Mouse (Mus musculus): ENCODE measurements around the gene Prlr. TPM values are rescaled to one million over a fixed set of nuclear protein-coding genes. Genes with fewer than 3 reads are reported as not detected.

The Prlr gene
- polyA plus RNA-seq, 1 experiment from 2014 or later: 1.6 TPM

DNA sequence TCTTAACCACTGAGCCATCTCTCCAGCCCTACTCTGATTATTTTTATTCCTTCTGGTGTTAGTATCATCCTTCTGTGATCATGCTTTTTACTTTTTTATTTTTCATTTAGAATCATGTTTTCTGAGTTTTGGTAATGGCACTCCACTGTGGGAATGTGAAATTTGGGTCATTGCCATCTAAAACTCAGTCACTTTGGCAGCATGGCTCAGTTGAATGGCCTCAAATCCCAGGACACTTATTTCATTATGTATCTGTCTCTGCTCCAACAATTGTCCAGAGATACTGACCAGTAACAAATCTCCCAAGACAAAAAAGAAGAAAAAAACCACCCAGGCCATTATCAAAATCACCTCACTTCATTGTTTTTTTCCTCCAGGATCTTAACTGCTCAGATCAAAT, 65.2 kb downstream of the Prlr start:
- no peaks in the 10 kb centered on the region for H3K9me3 ChIP-seq (ENCODE audit: control insufficient read depth, low read length)
- H3K36me3 ChIP-seq (ENCODE audit: control insufficient read depth, insufficient read depth, low read length): no peaks in the 10 kb centered on the region
- ATAC-seq (ENCODE audit: low FRiP score, low TSS enrichment) (no peak), DNase-seq (no peak)
- no peak overlapping the region for H3K4me3 ChIP-seq (replicated peaks; ENCODE audit: low read depth, low read length)
- no peaks in the 10 kb centered on the region for H3K27me3 ChIP-seq (ENCODE audit: control insufficient read depth, insufficient read depth, low read length)
- H3K4me2 ChIP-seq (ENCODE audit: low read length): no peak overlapping the region
- no peaks in the 10 kb centered on the region for H3K4me1 ChIP-seq (ENCODE audit: control insufficient read depth, insufficient read depth, low read length)
- no peak overlapping the region for H3K27ac ChIP-seq (replicated peaks; ENCODE audit: low read depth, low read length)
- no peak overlapping the region for H3K9ac ChIP-seq (replicated peaks; ENCODE audit: low read length)

DNA sequence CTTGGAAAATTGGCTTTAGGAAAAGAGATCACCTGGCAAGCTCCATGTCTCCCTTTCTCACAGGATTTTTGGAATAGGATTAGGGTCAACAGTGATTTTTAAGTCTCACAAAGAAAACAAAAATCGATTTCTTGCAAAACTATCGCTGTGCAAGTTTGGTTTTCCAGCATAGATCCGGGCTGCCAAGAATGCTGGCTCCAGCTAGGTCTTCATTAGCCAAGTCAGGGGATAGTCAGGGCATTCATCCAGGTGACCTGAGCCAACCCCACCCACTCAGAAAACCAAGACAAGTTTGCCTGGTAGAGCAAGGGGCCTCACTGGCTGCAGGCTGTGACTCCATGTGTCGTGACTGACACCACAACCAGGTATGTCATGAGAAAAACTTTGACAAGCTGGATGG, 72.2 kb downstream of the Prlr start:
- H3K27ac ChIP-seq (replicated peaks; ENCODE audit: low read depth, low read length): no peak overlapping the region
- no peaks in the 10 kb centered on the region for H3K4me1 ChIP-seq (ENCODE audit: control insufficient read depth, insufficient read depth, low read length)
- H3K36me3 ChIP-seq (ENCODE audit: control insufficient read depth, insufficient read depth, low read length): no peaks in the 10 kb centered on the region
- H3K9me3 ChIP-seq (ENCODE audit: control insufficient read depth, low read length): no peaks in the 10 kb centered on the region
- H3K27me3 ChIP-seq (ENCODE audit: control insufficient read depth, insufficient read depth, low read length): no peaks in the 10 kb centered on the region
- H3K9ac ChIP-seq (replicated peaks; ENCODE audit: low read length): no peak overlapping the region
- H3K4me2 ChIP-seq (ENCODE audit: low read length): no peak overlapping the region
- ATAC-seq (ENCODE audit: low FRiP score, low TSS enrichment) (no peak), DNase-seq (no peak)
- 90% methylated on average over 4 of the region's 4 CpGs for WGBS
- H3K4me3 ChIP-seq (replicated peaks; ENCODE audit: low read depth, low read length): no peak overlapping the region

DNA sequence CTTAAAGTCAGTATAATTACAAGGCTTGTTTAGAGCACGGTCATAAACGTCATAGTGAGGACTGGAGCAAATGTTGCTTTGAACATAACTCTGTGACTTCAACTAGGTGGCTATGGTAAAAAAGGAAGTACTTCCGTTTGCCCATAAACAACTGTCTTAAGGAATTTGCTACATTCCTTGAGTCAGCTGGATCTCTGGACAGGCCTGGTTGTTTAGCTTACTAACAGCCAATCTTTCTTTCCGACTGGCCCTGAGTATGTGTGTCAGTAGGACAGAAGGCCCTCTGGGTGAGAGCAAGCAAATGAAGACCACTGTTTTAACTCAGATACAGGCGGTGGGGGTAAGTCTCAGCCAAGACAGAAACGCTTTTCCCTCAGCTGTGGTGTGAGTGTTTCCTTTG, 73.7 kb downstream of the Prlr start:
- Histone ChIP-seq H3K36me3 (ENCODE audit: control insufficient read depth, insufficient read depth, low read length) (no peaks in the 10 kb centered on the region), H3K9ac (replicated peaks; ENCODE audit: low read length) (no peak overlapping the region), H3K9me3 (ENCODE audit: control insufficient read depth, low read length) (no peaks in the 10 kb centered on the region), H3K4me1 (ENCODE audit: control insufficient read depth, insufficient read depth, low read length) (no peaks in the 10 kb centered on the region), H3K4me2 (ENCODE audit: low read length) (no peak overlapping the region), H3K4me3 (replicated peaks; ENCODE audit: low read depth, low read length) (no peak overlapping the region), H3K27me3 (ENCODE audit: control insufficient read depth, insufficient read depth, low read length) (no peaks in the 10 kb centered on the region), H3K27ac (replicated peaks; ENCODE audit: low read depth, low read length) (no peak overlapping the region)
- 90% methylated on average over 6 of the region's 6 CpGs for WGBS
- DNase-seq (no peak), ATAC-seq (ENCODE audit: low FRiP score, low TSS enrichment) (no peak)

DNA sequence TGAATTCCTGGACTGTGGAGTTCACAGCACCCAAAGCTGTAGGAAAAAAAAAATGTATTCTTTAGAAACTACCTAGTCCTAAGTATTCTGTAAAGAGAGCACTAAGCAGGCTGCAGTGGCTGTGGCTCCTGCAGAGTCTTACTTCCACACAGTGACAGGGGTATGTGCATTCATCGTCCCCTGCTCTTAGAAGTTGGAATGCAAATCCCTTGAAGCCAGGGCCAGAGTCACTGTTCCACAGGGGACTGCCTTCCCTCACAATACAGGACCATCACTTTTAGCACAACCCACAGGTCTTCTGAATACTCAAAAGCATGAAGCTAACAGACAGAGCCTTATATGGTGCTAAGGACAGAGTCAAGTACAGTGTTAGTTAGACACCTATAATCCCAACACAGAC, 75.5 kb downstream of the Prlr start:
- Histone ChIP-seq H3K36me3 (ENCODE audit: control insufficient read depth, insufficient read depth, low read length) (no peaks in the 10 kb centered on the region), H3K4me3 (replicated peaks; ENCODE audit: low read depth, low read length) (no peak overlapping the region)

DNA sequence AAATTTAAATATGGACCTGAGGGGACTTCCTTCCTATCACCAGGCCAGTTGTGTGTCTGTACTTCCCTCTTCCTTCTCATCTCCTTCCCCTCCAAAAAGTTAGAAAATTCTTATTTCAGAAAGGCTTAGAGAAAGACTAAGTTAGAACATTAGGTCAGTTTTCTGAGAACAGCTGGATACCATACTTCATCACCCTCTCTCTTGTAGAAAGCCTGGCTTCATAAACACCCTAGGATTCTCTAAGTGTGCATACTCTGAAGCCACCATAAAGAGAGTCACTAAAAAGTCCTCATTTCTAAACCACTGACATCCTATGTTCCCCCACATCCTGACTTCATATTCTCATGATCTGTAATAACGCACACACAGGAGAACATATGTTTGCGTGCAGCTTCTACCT, 85.2 kb downstream of the Prlr start:
- ATAC-seq (ENCODE audit: low FRiP score, low TSS enrichment) (no peak), DNase-seq (no peak)
- 97% methylated on average over 2 of the region's 2 CpGs for WGBS
- no peaks in the 10 kb centered on the region for H3K4me1 ChIP-seq (ENCODE audit: control insufficient read depth, insufficient read depth, low read length)
- H3K27me3 ChIP-seq (ENCODE audit: control insufficient read depth, insufficient read depth, low read length): no peaks in the 10 kb centered on the region
- no peaks in the 10 kb centered on the region for H3K36me3 ChIP-seq (ENCODE audit: control insufficient read depth, insufficient read depth, low read length)
- H3K9ac ChIP-seq (replicated peaks; ENCODE audit: low read length): no peak overlapping the region
- H3K4me2 ChIP-seq (ENCODE audit: low read length): no peak overlapping the region
- H3K27ac ChIP-seq (replicated peaks; ENCODE audit: low read depth, low read length): no peak overlapping the region
- no peaks in the 10 kb centered on the region for H3K9me3 ChIP-seq (ENCODE audit: control insufficient read depth, low read length)
- H3K4me3 ChIP-seq (replicated peaks; ENCODE audit: low read depth, low read length): no peak overlapping the region

More for the DNA sequence above, 75.5 kb downstream of the Prlr start:
- no peaks in the 10 kb centered on the region for H3K9me3 ChIP-seq (ENCODE audit: control insufficient read depth, low read length)
- H3K4me2 ChIP-seq (ENCODE audit: low read length): no peak overlapping the region
- H3K4me1 ChIP-seq (ENCODE audit: control insufficient read depth, insufficient read depth, low read length): no peaks in the 10 kb centered on the region
- H3K27ac ChIP-seq (replicated peaks; ENCODE audit: low read depth, low read length): no peak overlapping the region
- H3K9ac ChIP-seq (replicated peaks; ENCODE audit: low read length): no peak overlapping the region
- DNase-seq (no peak), ATAC-seq (ENCODE audit: low FRiP score, low TSS enrichment) (no peak)
- 19% methylated on average over 1 of the region's 1 CpGs for WGBS
- H3K27me3 ChIP-seq (ENCODE audit: control insufficient read depth, insufficient read depth, low read length): no peaks in the 10 kb centered on the region

DNA sequence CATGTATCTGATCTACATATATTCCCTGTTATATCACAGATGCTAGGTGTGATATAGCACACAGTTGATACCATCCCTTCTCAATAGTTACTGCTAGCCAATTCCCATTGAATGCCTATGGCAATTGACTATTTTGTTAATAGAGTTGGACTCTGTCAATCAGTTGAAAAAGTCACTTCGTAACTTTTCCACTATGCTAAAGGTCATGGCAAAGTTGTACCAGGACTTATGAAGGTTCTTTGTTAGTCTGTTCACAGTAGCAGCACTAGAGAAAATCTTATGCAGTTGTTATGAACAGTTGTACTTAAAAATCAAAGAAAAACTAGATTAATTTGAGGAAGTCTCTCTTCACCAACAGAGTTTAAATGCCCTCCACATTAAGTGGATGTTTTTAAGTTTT, 85.6 kb downstream of the Prlr start:
- WGBS: 96% methylated on average over 1 of the region's 1 CpGs
- no peak overlapping the region for H3K27ac ChIP-seq (replicated peaks; ENCODE audit: low read depth, low read length)
- H3K27me3 ChIP-seq (ENCODE audit: control insufficient read depth, insufficient read depth, low read length): no peaks in the 10 kb centered on the region
- DNase-seq (no peak), ATAC-seq (ENCODE audit: low FRiP score, low TSS enrichment) (no peak)
- H3K4me2 ChIP-seq (ENCODE audit: low read length): no peak overlapping the region
- no peak overlapping the region for H3K9ac ChIP-seq (replicated peaks; ENCODE audit: low read length)
- H3K4me1 ChIP-seq (ENCODE audit: control insufficient read depth, insufficient read depth, low read length): no peaks in the 10 kb centered on the region
- H3K36me3 ChIP-seq (ENCODE audit: control insufficient read depth, insufficient read depth, low read length): no peaks in the 10 kb centered on the region
- no peak overlapping the region for H3K4me3 ChIP-seq (replicated peaks; ENCODE audit: low read depth, low read length)
- H3K9me3 ChIP-seq (ENCODE audit: control insufficient read depth, low read length): no peaks in the 10 kb centered on the region

DNA sequence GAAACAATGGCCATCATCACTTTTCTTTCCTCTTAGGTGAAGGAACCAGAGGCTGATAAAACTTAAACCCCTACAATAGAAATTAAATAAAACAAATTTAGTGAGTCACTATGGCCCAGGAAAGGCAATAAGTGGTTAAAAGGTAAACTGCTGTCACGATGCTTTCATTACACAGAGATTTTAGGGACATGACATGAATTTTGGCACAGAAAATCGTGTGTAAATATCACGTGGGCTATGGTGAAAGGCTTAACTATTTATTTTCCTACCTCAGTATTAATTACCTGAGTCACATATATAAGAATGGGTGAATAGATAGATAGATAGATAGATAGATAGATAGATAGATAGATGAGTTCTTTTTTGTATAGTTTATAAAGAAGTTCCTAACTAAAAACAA, 86.4 kb downstream of the Prlr start:
- Histone ChIP-seq H3K4me1 (ENCODE audit: control insufficient read depth, insufficient read depth, low read length) (no peaks in the 10 kb centered on the region), H3K4me2 (ENCODE audit: low read length) (no peak overlapping the region), H3K27ac (replicated peaks; ENCODE audit: low read depth, low read length) (no peak overlapping the region), H3K36me3 (ENCODE audit: control insufficient read depth, insufficient read depth, low read length) (no peaks in the 10 kb centered on the region), H3K9ac (replicated peaks; ENCODE audit: low read length) (no peak overlapping the region), H3K9me3 (ENCODE audit: control insufficient read depth, low read length) (no peaks in the 10 kb centered on the region), H3K27me3 (ENCODE audit: control insufficient read depth, insufficient read depth, low read length) (no peaks in the 10 kb centered on the region), H3K4me3 (replicated peaks; ENCODE audit: low read depth, low read length) (no peak overlapping the region)
- DNase-seq: no peak
- WGBS: 80% methylated on average over 3 of the region's 3 CpGs
- no peak for ATAC-seq (ENCODE audit: low FRiP score, low TSS enrichment)

DNA sequence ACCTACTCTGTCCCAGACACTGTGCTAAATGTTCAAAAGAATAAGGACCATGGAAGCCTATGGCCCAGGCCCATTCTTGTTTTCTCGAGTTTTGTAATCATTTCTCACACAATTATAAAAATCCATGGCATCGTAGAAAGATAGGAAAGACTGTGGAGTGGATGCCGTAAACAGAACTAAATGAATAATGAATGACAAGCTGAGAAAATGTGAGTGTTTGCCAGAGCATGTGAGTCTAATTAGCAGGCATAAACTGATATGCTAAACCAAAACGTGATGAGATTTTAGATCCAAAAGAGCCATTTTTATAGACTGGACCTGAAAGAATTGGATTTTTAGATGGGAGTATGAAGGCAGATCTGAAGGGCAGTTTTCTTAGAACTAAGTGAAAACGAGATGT, 87.8 kb downstream of the Prlr start:
- ATAC-seq (ENCODE audit: low FRiP score, low TSS enrichment) (no peak), DNase-seq (no peak)
- Histone ChIP-seq H3K36me3 (ENCODE audit: control insufficient read depth, insufficient read depth, low read length) (no peaks in the 10 kb centered on the region), H3K4me3 (replicated peaks; ENCODE audit: low read depth, low read length) (no peak overlapping the region), H3K27me3 (ENCODE audit: control insufficient read depth, insufficient read depth, low read length) (no peaks in the 10 kb centered on the region), H3K4me1 (ENCODE audit: control insufficient read depth, insufficient read depth, low read length) (no peaks in the 10 kb centered on the region), H3K9ac (replicated peaks; ENCODE audit: low read length) (no peak overlapping the region), H3K27ac (replicated peaks; ENCODE audit: low read depth, low read length) (no peak overlapping the region), H3K4me2 (ENCODE audit: low read length) (no peak overlapping the region), H3K9me3 (ENCODE audit: control insufficient read depth, low read length) (no peaks in the 10 kb centered on the region)
- WGBS: 87% methylated on average over 5 of the region's 5 CpGs

DNA sequence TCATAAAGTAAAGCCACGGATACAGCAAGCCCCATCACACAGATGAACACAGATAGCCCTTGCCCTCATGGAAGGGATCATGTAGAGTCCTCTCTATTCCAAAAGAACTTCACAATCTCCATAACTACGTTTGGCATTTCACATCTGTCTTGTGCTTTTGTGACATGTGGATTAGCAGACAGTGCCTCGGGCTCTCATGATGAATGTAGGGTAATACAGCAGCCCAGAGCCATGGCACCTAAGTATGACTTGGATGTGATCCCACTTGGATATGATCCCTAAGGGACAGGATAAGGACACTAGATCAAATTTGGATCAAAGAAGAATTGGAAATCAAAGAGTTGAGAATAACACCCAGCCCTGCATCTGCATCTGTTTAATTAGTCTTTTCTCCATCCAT, 90.2 kb downstream of the Prlr start:
- Histone ChIP-seq H3K9me3 (ENCODE audit: control insufficient read depth, low read length) (no peaks in the 10 kb centered on the region), H3K4me1 (ENCODE audit: control insufficient read depth, insufficient read depth, low read length) (no peaks in the 10 kb centered on the region), H3K9ac (replicated peaks; ENCODE audit: low read length) (no peak overlapping the region), H3K27ac (replicated peaks; ENCODE audit: low read depth, low read length) (no peak overlapping the region), H3K4me3 (replicated peaks; ENCODE audit: low read depth, low read length) (no peak overlapping the region), H3K27me3 (ENCODE audit: control insufficient read depth, insufficient read depth, low read length) (no peaks in the 10 kb centered on the region), H3K4me2 (ENCODE audit: low read length) (no peak overlapping the region), H3K36me3 (ENCODE audit: control insufficient read depth, insufficient read depth, low read length) (no peaks in the 10 kb centered on the region)
- no peak for ATAC-seq (ENCODE audit: low FRiP score, low TSS enrichment)
- no peak for DNase-seq
- WGBS: 48% methylated on average over 3 of the region's 3 CpGs

Measured in midbrain, embryonic 14.5 days (tissue).